Mouse (Mus musculus) small intestine, adult 2 months (tissue): ENCODE data around the gene Capns2. TPM values are rescaled to one million over a fixed set of nuclear protein-coding genes. Genes with fewer than 3 reads are reported as not detected.
"Not testable (repeated sequence)": the region's sequence is repeated elsewhere in the genome, so short reads cannot be mapped to it uniquely, and the experiment has no call there.

Source experiments
- H3K27ac ChIP-seq: fragments of 200-500 bp; 2 replicates; pipeline ENCODE4 v1.5.1; 2012; ENCODE audit warnings: low read depth, low read length, control low read depth, inconsistent platforms; ENCODE audit not compliant: insufficient read depth
- H3K27me3 ChIP-seq: fragments of 200-500 bp; 2 replicates; pipeline ENCODE4 v1.6.1; 2012; ENCODE audit warnings: mild to moderate bottlenecking, moderate library complexity, low read length, inconsistent platforms; ENCODE audit not compliant: control insufficient read depth, insufficient read depth
- H3K36me3 ChIP-seq: fragments of 200-500 bp; 2 replicates; pipeline ENCODE4 v1.6.1; 2012; ENCODE audit warnings: mild to moderate bottlenecking, low read length, control low read depth, inconsistent platforms; ENCODE audit not compliant: control insufficient read depth, insufficient read depth
- H3K4me1 ChIP-seq: fragments of 200-500 bp; 2 replicates; pipeline ENCODE4 v1.6.1; 2012; ENCODE audit warnings: low read length, inconsistent platforms, mixed read lengths; ENCODE audit not compliant: control insufficient read depth, insufficient read depth, insufficient read length
- H3K4me3 ChIP-seq: fragments of 200-500 bp; 2 replicates; pipeline ENCODE4 v1.5.1; 2012; ENCODE audit warnings: low read depth, mild to moderate bottlenecking, control low read depth, inconsistent platforms, low read length, moderate library complexity
- CTCF ChIP-seq: fragments of 200-500 bp; IDR thresholded peaks from 2 replicates; pipeline ENCODE4 v1.5.1; 2012; ENCODE audit warnings: low read depth, mild to moderate bottlenecking, control low read depth, inconsistent platforms, low read length, moderate library complexity, mixed read lengths; ENCODE audit not compliant: insufficient replicate concordance, insufficient read length; ENCODE audit errors: extremely low read depth
- POLR2A ChIP-seq: fragments of 200-500 bp; IDR thresholded peaks from 2 replicates; pipeline ENCODE4 v1.6.1; 2012; ENCODE audit warnings: low read depth, mild to moderate bottlenecking, control low read depth, inconsistent platforms, low read length, moderate library complexity
- WGBS: fragments of 180-500 bp; shearing (Covaris S2); methylation state at CpG from one replicate; pipeline ENCODE4 v1.1.7; 2018; 5-methylcytosine and 5-hydroxymethylcytosine counted together
- polyA plus RNA-seq: library from polyadenylated mRNA; depleted of rRNA; stranded (reverse); fragments of >200 nt; gene quantifications from 2 replicates; pipeline ENCODE4 v1.2.3, GENCODE M21; 2012

Gene Capns2
- polyA plus RNA-seq, 1 experiment = not detected

DNA sequence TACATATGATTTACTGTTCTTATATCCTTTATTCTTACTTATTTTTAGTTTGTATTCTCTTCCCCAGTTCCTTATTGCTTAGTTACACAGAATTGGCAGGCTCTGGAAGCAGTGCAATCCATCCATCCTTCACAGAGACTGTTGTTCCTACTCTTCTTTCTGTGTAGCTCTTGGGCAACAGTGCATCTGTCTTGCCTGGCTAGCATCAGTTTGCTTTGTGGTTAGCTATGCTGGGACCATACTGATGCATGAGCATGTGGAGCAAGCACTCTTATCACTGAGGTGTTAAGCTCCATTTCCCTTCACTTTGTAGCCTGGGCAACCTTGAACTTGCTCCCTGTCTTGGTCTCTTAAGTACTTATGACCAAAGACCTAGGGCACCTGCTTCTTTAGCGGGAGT is 39.2 kb upstream of the Capns2 start:
- H3K4me1 ChIP-seq = no peaks in the 10 kb centered on the region
- H3K27ac ChIP-seq = no peak overlapping the region
- H3K4me3 ChIP-seq = no peak overlapping the region
- no peaks in the 10 kb centered on the region for H3K27me3 ChIP-seq
- 91% methylated on average over 1 of the region's 1 CpGs for WGBS
- TF ChIP-seq CTCF (no peak), POLR2A (no peak)
- no peaks in the 10 kb centered on the region for H3K36me3 ChIP-seq

DNA sequence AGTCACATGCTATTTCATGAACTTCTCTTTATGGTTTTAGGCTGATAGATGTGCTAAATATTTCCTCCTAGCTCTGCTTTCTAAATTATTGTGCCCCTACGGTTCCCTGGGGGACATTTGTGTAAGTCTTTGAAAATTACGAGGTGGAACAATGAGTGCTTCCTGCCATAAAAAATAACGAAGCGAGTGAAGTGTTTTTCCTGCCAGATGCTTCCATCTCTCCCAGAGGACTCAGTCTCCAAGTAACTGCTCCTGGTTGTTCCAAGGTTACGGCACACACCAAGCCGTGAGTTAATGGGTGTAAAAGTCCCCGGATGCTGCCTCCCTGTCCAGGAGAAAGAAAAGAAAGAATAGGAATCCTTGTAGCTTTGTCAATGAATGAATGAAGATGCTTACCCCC is 30.9 kb upstream of the Capns2 start:
- Histone ChIP-seq H3K4me3 (no peak overlapping the region), H3K4me1 (no peaks in the 10 kb centered on the region), H3K27me3 (no peaks in the 10 kb centered on the region), H3K27ac (no peak overlapping the region), H3K36me3 (no peaks in the 10 kb centered on the region)
- 75% methylated on average over 7 of the region's 7 CpGs for WGBS
- no peak for TF ChIP-seq POLR2A
- no peak for TF ChIP-seq CTCF

DNA sequence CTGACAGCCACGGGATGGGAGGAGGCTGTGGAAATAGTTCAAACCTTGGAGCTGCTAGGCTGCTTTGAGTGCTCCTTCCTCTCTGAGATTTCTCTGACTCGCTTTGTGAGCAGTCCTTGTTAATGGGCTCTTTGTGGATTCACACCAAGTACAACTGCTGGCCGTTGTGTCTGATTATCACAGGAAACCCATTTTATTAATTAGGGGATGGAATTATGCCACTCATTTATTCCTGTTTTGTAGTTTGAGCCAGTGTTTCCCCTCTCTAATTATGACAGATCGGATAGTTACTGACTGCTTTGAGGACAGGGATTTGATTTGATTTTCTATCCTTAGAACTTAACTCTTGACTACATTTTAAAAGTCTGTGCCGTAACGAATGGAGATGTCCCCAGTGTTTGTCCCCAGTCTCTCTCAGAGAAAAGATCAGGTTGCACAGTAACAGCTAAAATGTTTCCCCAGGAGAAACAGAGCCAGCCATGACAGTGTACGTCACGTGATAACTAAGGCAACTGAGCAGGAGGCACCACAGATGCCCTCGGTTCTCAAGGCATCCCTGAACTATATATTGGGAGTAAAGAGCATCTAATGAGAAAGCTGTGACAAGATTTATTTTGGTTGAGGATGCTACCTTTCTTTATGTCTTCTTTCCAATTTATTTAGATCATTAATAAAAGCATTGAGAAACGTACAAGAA is 29.0 kb upstream of the Capns2 start:
- Histone ChIP-seq H3K27ac (no peak overlapping the region), H3K4me3 (no peak overlapping the region), H3K27me3 (no peaks in the 10 kb centered on the region), H3K36me3 (no peaks in the 10 kb centered on the region), H3K4me1 (no peaks in the 10 kb centered on the region)
- TF ChIP-seq CTCF = no peak
- TF ChIP-seq POLR2A = no peak
- 79% methylated on average over 10 of the region's 10 CpGs for WGBS

DNA sequence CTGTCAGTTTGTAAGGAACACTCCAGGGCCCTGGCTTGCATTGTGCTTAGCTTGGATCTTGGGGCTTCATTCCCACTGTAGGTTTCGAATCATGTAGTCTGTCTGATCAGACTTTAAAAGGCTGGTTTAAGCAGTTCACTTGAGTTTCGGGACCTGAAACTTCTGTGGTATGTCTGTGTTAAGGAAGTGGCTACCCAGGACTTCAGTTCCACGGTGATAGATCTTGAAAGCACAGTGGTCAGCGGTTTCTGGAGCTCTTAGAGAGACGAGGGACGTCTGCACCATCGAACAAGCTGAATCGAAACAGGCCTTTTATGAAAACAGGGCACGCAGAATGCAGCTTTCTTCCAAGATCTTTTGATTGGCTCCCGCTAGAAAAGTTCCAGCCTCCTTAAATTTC is 25.4 kb upstream of the Capns2 start:
- TF ChIP-seq CTCF (no peak), POLR2A (no peak)
- Histone ChIP-seq H3K4me3 (no peak overlapping the region), H3K36me3 (no peaks in the 10 kb centered on the region), H3K27me3 (no peaks in the 10 kb centered on the region), H3K4me1 (no peaks in the 10 kb centered on the region), H3K27ac (no peak overlapping the region)
- WGBS = 83% methylated on average over 10 of the region's 10 CpGs

DNA sequence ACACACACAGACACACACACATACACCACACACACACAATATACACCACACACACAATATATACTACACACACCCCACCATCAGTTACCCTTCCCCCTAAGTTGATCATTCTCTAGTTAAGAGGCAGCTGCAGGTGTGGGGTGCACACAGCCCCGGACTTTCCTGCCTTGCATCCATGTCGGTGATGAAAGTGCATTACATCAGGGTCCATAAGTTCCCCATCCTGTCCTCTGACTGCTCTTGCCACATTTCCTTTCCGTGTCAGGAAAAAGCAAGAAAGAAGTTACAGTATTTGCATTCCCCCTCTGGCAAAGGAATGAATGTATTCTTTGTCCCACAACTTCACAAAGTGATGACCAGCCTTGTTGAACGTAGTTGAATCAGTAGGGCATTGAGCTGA is 20.0 kb upstream of the Capns2 start:
- no peaks in the 10 kb centered on the region for H3K36me3 ChIP-seq
- H3K27me3 ChIP-seq = no peaks in the 10 kb centered on the region
- no peaks in the 10 kb centered on the region for H3K4me1 ChIP-seq
- H3K27ac ChIP-seq = no peak overlapping the region
- TF ChIP-seq POLR2A (no peak), CTCF (no peak)
- 38% methylated on average over 4 of the region's 4 CpGs for WGBS
- no peak overlapping the region for H3K4me3 ChIP-seq

DNA sequence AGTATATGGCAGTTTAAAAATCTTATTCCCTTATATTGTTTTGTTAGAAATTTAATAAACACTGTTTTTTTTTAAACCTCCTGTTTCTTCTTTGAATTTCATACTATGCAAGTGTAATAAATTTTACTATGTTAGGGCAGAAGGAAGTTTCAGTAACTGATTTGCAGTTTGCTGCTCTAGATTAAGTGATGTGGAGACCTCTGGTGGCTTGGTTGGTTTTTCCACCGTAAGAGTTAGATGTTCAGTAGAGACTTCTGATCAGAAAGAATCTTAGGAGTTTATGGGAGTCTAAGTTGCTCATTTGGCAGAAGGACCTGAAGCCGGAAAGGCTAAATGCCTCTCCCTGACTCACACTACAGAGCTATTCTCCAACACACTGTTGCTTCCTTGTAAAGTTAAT is 17.4 kb upstream of the Capns2 start:
- Histone ChIP-seq H3K27me3 (no peaks in the 10 kb centered on the region), H3K4me3 (no peak overlapping the region), H3K4me1 (no peaks in the 10 kb centered on the region), H3K27ac (no peak overlapping the region), H3K36me3 (no peaks in the 10 kb centered on the region)
- 60% methylated on average over 2 of the region's 2 CpGs for WGBS
- TF ChIP-seq CTCF (no peak), POLR2A (no peak)

DNA sequence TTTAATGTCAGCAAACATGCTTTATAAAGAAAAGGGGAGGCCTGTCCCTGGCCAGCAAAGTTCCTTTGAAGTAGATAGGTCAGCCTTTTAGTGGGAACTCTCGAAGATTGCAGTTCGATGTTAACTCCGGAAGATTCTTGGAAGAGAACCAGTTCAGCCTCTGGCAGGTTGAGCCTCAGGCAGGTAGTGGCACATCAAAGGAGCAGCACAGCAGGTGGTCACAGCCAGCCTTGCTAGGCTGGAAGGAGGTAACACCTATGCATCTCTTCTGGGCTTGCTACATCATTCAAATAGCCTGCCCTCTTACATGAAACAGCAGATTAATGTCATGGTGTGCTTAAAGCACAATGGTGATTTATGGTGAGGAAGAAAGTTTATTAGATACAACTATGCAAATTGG is 9.0 kb upstream of the Capns2 start:
- not testable (repeated sequence) for H3K36me3 ChIP-seq, H3K4me3 ChIP-seq, H3K27me3 ChIP-seq, H3K27ac ChIP-seq, H3K4me1 ChIP-seq
- whole genome bisulfite sequencing = 64% methylated on average over 3 of the region's 3 CpGs

DNA sequence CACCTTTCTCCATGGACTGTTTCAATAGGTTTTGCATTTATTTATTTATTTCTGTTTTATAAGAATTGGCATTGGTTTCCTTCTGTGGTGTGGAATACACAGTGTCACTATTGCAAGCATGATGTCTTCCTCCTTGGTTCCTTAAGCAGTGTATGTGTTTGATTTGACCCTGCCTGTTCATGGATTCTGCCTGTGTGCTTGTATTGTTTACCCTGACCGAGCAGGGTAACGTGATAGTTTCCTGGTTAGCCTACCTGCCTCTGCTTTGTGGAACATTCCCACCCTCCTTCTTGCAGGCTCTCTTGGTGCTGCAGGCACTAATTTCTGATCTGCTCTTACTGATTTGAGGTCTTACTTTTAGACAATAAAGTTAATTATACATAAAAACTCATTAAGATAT is 7.3 kb upstream of the Capns2 start:
- no peak for TF ChIP-seq POLR2A
- no peak for TF ChIP-seq CTCF
- H3K36me3 ChIP-seq = no peaks in the 10 kb centered on the region
- no peak overlapping the region for H3K27ac ChIP-seq
- H3K4me1 ChIP-seq = no peaks in the 10 kb centered on the region
- no peaks in the 10 kb centered on the region for H3K27me3 ChIP-seq
- no peak overlapping the region for H3K4me3 ChIP-seq
- 48% methylated on average over 2 of the region's 2 CpGs for WGBS
